Mouse (Mus musculus) left cerebral cortex, postnatal 4 days (tissue): ENCODE data around the gene Nup54. TPM values are rescaled to one million over a fixed set of nuclear protein-coding genes. Genes with fewer than 3 reads are reported as not detected.

Experiments
- DNase-seq: peaks from one replicate; pipeline ENCODE4 v3.0.0-alpha.2; 2022
- intact Hi-C: fragments of 180-260 bp; cut with DNase I; formaldehyde crosslinking; loops from one replicate; pipeline ENCODE4 v1.15.1; 2025
- microRNA-seq: library from miRNA; unstranded; fragments of <30 nt; microRNA quantifications from one replicate; pipeline ENCODE4 v1.2.0, GENCODE M21; 2022
- total RNA-seq, 2 experiments: library from RNA; stranded (reverse); gene quantifications; 2 replicates each; pipeline ENCODE4 v1.2.3; 2021

Gene Nup54
- total RNA-seq, 2 experiments from 2014 or later = 50.7 to 60.8 TPM

DNA sequence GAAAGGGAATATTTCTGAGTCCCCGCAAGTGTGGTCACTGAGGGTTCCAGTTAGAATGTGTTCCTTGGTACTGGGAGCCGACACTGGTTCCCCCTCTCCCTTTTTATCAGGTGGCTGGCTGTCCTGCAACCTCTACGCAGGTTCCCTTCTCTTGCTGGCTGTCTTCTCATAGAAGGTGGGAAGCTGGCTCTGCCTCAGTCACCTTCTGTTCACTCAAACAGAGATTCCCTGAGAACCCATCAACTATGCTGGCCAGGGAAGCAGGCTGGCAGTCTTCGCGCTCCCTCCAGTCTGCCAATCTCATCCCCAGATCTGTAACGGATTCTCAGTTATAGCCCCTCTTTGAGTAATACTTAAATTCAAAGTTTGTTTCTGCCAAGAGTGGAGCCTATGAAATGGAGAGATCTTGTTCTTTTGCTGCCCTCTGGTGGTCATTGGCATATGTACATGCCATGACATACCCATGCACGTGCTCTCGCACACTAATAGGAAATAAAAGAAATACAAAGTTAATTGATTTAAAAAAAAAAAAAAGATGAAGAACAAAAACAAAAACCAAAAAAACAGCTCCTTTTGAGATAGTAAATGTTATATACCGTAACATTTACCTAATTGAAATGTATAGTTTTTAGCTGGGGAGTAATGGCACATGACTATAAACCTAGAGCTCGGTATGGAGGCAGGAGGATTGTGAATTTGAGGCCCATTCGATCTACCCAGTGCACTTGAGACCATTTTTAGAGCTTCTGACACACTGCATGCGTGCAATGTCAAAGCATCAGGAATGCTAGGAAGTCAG lies 53.3 kb downstream of the Nup54 start:
- intact Hi-C loops = loop anchor here (2.0 kb wide), 1 partner anchor 71 kb away; the partner anchor contains the start of gene Sdad1
- peak; percentile 80 for DNase-seq

DNA sequence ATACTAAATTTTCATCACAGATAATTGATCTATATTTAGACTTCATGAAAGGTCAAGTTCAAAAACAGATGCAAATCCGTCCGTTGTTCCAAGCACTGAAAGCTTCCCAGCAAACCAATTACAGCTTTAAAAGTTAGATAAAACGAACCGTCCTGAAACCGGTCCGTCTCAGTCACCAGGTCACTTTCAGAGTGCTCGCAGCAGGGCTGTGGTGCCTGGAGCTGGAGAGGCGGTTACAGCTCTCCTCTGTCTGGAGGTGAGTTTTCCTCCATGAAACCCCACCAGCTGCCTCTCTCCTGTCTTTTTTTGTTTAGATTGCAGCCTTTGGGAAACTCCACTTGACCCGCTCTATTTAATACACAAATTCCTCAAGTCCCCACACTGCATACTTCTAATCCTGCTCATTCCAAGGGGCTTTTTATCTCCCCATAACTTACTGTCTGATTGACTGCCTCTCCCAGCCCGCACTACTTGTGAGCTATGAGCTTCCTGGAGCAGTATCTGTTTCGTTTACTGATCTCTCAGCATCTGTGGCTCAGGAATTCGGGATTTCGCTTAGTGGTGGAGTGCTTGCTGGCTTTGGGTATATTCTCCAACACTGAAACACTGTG lies 58.1 kb downstream of the Nup54 start:
- intact Hi-C loops = no loop called here
- DNase-seq = no peak

DNA sequence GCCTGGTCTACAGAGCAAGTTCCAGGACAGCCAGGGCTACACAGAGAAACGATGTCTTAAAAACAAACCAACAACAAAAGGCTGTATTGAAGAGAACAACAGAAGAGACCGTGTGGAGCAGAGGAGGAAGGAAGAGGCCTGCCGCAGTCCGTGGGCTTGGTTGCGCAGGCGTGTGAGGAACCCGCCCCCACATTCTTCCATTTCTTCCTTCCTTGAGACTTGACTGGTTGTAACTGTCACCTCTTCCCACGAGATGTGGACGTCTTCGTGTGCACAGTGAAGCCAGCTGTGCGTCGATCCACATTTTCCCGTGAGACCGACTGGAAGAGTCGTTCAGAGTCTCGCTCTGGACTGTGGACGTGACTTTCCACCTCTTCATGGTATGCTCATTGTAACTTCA lies 59.7 kb downstream of the Nup54 start:
- DNase-seq = no peak
- intact Hi-C loops = no loop called here

DNA sequence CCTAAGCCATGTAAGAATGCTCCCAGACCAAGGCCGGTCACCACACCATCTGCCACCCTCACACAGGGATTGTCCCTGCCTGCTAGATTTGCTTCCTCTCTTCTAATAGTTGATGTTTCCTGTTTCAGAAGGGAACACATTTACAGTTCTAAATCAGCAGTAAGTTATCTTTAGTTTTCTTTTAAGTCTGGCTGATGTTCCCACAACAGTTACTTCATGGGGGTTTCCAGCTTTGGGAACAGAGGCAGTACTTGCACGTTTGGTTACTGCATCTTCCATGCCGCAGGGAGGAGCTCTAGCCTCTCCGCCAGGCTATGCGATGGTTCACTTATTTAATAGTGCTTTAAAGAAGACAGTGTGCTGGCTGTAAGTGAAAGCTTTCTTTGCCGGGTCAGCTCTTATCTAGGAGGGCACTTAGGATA lies 60.3 kb downstream of the Nup54 start:
- no peak for DNase-seq

DNA sequence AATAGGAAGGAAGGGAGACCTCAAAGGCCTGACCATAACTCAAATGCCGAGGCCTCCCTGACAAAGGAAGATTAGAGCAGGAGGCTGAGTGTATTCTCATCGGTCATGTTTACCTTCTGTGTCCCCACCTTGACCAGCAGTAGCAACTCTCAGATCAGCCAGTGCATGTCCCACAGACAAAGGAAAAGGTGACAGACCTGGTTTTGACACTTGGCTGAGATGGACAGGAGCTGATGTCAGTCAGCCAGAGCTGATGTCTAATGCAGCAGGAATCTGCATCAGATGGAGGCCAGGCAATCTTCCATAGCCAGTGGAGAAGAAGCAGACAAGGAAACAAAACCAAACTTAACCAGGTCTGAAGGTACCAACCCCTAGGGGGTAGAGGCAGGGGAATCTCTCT lies 62.4 kb downstream of the Nup54 start:
- intact Hi-C loops = no loop called here
- DNase-seq = no peak

More for the DNA sequence above, 60.3 kb downstream of the Nup54 start:
- intact Hi-C loops = no loop called here

DNA sequence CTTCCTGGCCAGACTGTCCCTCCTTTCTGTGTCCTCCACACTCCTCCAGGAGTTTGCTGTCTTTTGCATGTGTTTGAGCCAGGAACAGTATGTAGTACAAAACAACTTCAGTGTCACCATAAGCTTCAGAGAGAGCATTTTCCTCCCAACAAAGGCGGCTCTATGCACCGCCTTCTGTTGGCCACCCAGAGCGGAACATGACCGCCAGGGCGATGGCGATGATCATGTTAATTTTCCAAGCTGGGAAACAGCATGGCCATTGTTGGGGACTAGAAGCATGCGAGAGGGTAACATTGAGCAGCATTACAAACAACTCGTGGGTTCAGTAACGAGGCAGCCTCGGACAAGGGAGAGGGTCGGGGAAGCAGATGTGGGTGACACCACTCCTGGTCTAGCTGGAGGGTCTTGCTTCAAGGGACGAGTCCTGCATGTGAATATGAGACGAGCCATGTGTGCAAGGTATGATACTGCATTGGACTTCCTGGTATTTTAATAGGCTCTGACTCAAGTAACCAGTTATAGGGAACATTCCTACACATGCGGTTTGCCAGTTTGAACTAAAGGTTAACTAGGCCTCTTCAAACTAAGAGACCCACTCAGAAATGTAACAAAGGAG lies 63.5 kb downstream of the Nup54 start:
- peak; percentile 19 for DNase-seq
- intact Hi-C loops = no loop called here

DNA sequence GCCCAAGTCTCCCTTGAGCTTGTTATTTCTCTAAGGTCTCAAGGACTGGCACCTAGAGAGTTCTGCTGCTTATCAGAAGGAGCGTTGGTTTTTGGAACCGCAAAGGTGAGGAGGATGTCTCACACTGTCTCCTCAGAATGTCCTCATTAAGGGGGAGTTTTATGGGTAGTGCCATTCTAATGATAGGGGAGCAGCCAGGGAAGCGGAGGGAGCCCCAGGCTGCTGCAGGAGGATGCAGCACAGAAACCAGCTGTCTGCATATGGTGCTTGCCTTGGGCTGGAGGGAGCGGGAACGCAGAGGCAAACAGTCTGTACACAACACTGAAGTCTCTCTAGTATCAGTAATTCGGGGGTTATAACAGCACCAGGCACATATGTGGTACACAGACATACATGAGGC lies 64.1 kb downstream of the Nup54 start:
- DNase-seq = no peak
- intact Hi-C loops = no loop called here

DNA sequence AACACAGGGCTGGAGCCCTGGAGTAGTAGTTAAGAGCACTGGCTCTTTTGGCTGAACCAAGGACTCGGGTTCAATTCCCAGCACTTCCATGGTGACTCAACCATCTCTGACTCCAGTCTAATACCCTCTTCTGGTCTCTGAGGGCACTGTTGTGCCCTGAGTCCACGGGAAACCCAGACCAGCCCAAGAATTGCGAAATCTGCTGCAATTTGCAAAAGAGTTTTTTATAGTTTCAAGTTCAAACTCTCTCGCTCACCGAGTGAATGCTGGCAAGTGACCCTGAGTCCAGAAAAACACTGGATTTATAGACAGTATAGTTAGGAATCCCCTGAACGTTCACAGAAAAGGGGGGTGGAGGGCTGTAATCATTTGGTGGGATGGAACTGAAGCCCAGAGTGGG lies 64.6 kb downstream of the Nup54 start:
- no peak for DNase-seq
- intact Hi-C loops = no loop called here

DNA sequence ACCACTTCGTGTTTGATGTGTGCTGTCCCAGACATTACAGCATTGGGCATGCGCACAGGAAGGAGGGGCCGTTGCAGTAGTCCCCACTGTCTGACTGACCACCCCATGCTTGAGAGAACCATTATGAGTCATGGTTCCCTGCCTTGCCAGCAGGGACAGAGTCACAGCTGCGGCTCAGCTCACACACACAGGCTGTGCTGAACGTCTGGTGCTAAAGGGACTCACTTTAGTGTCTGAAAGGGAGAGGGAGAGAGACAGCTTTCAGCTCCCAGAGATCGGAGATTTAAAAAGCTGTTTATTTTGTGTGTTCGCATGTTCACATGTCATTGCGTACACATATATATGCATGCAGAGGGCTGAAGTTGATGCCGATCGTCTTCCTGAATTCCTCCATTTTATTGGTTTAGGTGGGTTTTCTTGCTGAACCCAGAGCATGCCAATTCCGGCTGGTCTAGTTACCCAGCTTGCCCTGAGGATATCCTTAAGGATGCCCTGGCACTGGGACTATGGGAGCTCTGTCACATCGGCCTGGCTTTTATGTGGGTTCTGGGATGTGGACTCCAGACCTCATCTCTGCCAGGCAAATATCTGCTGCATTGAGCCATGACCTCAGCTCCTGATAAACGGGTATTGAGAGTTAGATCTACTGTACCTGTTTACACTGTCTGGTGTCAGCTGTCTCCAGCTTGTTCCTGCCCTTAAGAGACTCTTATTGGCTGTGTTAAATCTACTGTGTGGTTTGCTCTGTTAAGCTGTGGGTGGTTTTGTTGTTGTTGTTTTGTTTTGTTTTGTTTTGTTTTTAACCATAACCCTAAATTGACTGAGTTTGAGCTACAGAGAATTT lies 65.6 kb downstream of the Nup54 start:
- peak; percentile 87 for DNase-seq
- intact Hi-C loops = no loop called here

DNA sequence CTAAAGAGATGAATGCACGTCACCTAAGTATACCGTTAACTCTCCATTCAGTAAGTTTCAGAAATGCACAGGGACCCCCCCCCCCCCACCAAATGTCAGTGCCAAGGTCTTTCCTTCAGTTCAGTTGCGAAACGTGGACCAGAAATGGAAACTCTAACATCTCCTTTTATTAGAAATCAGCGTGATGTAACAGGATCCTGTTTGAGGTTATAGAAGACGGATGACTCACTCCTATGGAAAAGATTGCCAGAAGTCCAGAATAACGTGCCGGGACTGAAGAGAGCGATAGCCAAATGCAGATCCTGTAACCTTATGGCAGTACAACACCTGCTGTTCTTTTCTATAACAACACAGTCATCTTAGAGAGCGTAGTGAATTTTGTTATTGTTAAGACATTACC lies 66.6 kb downstream of the Nup54 start:
- intact Hi-C loops = no loop called here
- no peak for DNase-seq

DNA sequence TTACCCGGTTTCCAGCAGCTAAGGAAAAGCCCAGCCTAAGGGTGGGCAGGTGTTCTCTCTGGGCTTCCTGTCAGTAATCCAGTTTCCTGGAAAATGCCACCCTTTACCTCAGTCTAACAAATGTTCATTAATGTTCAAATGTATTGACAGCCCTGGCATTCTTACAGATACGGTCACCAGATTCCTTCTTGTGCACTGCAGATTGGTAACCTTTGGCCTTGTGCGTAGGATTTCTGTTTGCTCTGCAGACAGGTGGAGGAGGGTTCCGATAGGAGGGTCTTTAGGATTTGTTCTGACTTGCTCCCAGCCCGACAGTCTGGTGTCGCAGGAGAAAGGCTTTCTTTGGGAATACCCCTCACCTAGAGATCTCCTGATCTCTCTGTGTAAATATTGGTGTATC lies 68.5 kb downstream of the Nup54 start:
- no peak for DNase-seq

More for the DNA sequence above, 68.5 kb downstream of the Nup54 start:
- intact Hi-C loops = no loop called here

Small RNAs within 50 kb of the gene (microRNA-seq; reads per million reads assigned to microRNA genes)
- gene Mir6415 = not detected

Other genes starting within 250 kb of the Nup54 start
- not detected for gene U90926, start 219.8 kb downstream of the Nup54 start, total RNA-seq
- under 1 TPM in 1 of 2 experiments, not detected in 1; 0.34 TPM for gene Ppef2, start 178.9 kb downstream of the Nup54 start, total RNA-seq
- 10 to 100 TPM; 11.9 to 13.9 TPM for gene Naaa, start 157.0 kb downstream of the Nup54 start, total RNA-seq
- 10 to 100 TPM; 28.2 to 31.0 TPM for gene Sdad1, start 124.7 kb downstream of the Nup54 start, total RNA-seq
- gene Cxcl9, start 107.1 kb downstream of the Nup54 start, total RNA-seq = not detected
- gene Art3, start 103.4 kb downstream of the Nup54 start, total RNA-seq = 1 to 10 TPM; 4.1 to 5.6 TPM
- gene Cxcl10, start 86.3 kb downstream of the Nup54 start, total RNA-seq = not detected
- gene Scarb2, start 71.6 kb upstream of the Nup54 start, total RNA-seq = 100 to 1,000 TPM; 112 to 115 TPM
- under 1 TPM; 0.42 to 0.60 TPM for gene Fam47e, start 119.8 kb upstream of the Nup54 start, total RNA-seq
- 1 to 10 TPM; 1.6 to 2.3 TPM for gene Stbd1, start 167.8 kb upstream of the Nup54 start, total RNA-seq
- under 1 TPM; 0.52 to 0.64 TPM for gene Ccdc158, start 240.1 kb upstream of the Nup54 start, total RNA-seq
- gene Shroom3, start 248.2 kb upstream of the Nup54 start, total RNA-seq = 1 to 10 TPM; 3.2 to 4.9 TPM